Mouse (Mus musculus) lung, adult 18-20 months (tissue): ENCODE data around the gene Cutal.
"Not testable (repeated sequence)": the region's sequence is repeated elsewhere in the genome, so short reads cannot be mapped to it uniquely, and the experiment has no call there.

ENCODE experiments used
- DNase-seq, 2 experiments: peaks; one replicate each; pipeline ENCODE4 v3.0.0; 2022; ENCODE audit warnings: mixed read lengths in 2 of 2

Gene Cutal

GRCm38 (mm10) chr2:34874271-34874670 is at the start of gene Cutal:
Cutal (plus strand) TSS chr2:34874396.
- peak; percentile 68 to 77 for DNase-seq

- peak; percentile 90 to 93 for DNase-seq
Measured at GRCm38 (mm10) chr2:34825827-34826459, 48.3 kb upstream of the Cutal start, which contains the start of gene Fbxw2. Fbxw2 (minus strand) TSS chr2:34826311.

GRCm38 (mm10) chr2:34826460-34827231 is 47.5 kb upstream of the Cutal start:
- DNase-seq: no peak

GRCm38 (mm10) chr2:34827591-34827990 is 46.6 kb upstream of the Cutal start:
- DNase-seq: no peak

- DNase-seq: peak in 1 of 2 experiments; percentile 36
Measured at GRCm38 (mm10) chr2:34828026-34828425, 46.2 kb upstream of the Cutal start.

- DNase-seq: not testable (repeated sequence)
Measured at GRCm38 (mm10) chr2:34830066-34830465, 44.1 kb upstream of the Cutal start.

GRCm38 (mm10) chr2:34832766-34833457 is 41.3 kb upstream of the Cutal start, which contains the start of gene Gm34653:
Gm34653 (plus strand) TSS chr2:34833007.
- not testable (repeated sequence) for DNase-seq

- DNase-seq: no peak
Measured at GRCm38 (mm10) chr2:34833624-34834023, 40.6 kb upstream of the Cutal start.

- no peak for DNase-seq
Measured at GRCm38 (mm10) chr2:34835669-34836068, 38.5 kb upstream of the Cutal start.

- DNase-seq: not testable (repeated sequence)
Measured at GRCm38 (mm10) chr2:34840143-34840542, 34.1 kb upstream of the Cutal start.

- no peak for DNase-seq
Measured at GRCm38 (mm10) chr2:34841706-34842105, 32.5 kb upstream of the Cutal start.

- peak; percentile 81 to 87 for DNase-seq
Measured at GRCm38 (mm10) chr2:34843211-34843939, 30.8 kb upstream of the Cutal start.

GRCm38 (mm10) chr2:34847702-34848101 is 26.5 kb upstream of the Cutal start:
- no peak for DNase-seq

GRCm38 (mm10) chr2:34855265-34855664 is 18.9 kb upstream of the Cutal start:
- DNase-seq: peak in 1 of 2 experiments; percentile 8

GRCm38 (mm10) chr2:34857728-34858127 is 16.5 kb upstream of the Cutal start:
- no peak for DNase-seq

GRCm38 (mm10) chr2:34869680-34870079 is 4.5 kb upstream of the Cutal start:
- peak in 1 of 2 experiments; percentile 13 for DNase-seq

GRCm38 (mm10) chr2:34870520-34871474 is 3.4 kb upstream of the Cutal start:
- peak; percentile 96 to 97 for DNase-seq

- no peak for DNase-seq
Measured at GRCm38 (mm10) chr2:34874816-34875345, 685 bp downstream of the Cutal start, which contains the start of gene Psmd5. Psmd5 (minus strand) TSS chr2:34874968.

GRCm38 (mm10) chr2:34880054-34880453 is 5.9 kb downstream of the Cutal start:
- DNase-seq: no peak

- DNase-seq: no peak
Measured at GRCm38 (mm10) chr2:34882757-34883156, 8.6 kb downstream of the Cutal start.

- no peak for DNase-seq
Measured at GRCm38 (mm10) chr2:34883190-34883589, 9.0 kb downstream of the Cutal start.
